Mouse (Mus musculus) small intestine, adult 2 months (tissue): ENCODE measurements around the gene Plxnc1. TPM values are rescaled to one million over a fixed set of nuclear protein-coding genes. Genes with fewer than 3 reads are reported as not detected.

ENCODE experiments used
- H3K27ac ChIP-seq: fragments of 200-500 bp; 2 replicates; pipeline ENCODE4 v1.5.1; 2012; ENCODE audit warnings: low read depth, low read length, control low read depth, inconsistent platforms; ENCODE audit not compliant: insufficient read depth
- H3K27me3 ChIP-seq: fragments of 200-500 bp; 2 replicates; pipeline ENCODE4 v1.6.1; 2012; ENCODE audit warnings: mild to moderate bottlenecking, moderate library complexity, low read length, inconsistent platforms; ENCODE audit not compliant: control insufficient read depth, insufficient read depth
- H3K36me3 ChIP-seq: fragments of 200-500 bp; 2 replicates; pipeline ENCODE4 v1.6.1; 2012; ENCODE audit warnings: mild to moderate bottlenecking, low read length, control low read depth, inconsistent platforms; ENCODE audit not compliant: control insufficient read depth, insufficient read depth
- H3K4me1 ChIP-seq: fragments of 200-500 bp; 2 replicates; pipeline ENCODE4 v1.6.1; 2012; ENCODE audit warnings: low read length, inconsistent platforms, mixed read lengths; ENCODE audit not compliant: control insufficient read depth, insufficient read depth, insufficient read length
- H3K4me3 ChIP-seq: fragments of 200-500 bp; 2 replicates; pipeline ENCODE4 v1.5.1; 2012; ENCODE audit warnings: low read depth, mild to moderate bottlenecking, control low read depth, inconsistent platforms, low read length, moderate library complexity
- CTCF ChIP-seq: fragments of 200-500 bp; IDR thresholded peaks from 2 replicates; pipeline ENCODE4 v1.5.1; 2012; ENCODE audit warnings: low read depth, mild to moderate bottlenecking, control low read depth, inconsistent platforms, low read length, moderate library complexity, mixed read lengths; ENCODE audit not compliant: insufficient replicate concordance, insufficient read length; ENCODE audit errors: extremely low read depth
- POLR2A ChIP-seq: fragments of 200-500 bp; IDR thresholded peaks from 2 replicates; pipeline ENCODE4 v1.6.1; 2012; ENCODE audit warnings: low read depth, mild to moderate bottlenecking, control low read depth, inconsistent platforms, low read length, moderate library complexity
- WGBS: fragments of 180-500 bp; shearing (Covaris S2); methylation state at CpG from one replicate; pipeline ENCODE4 v1.1.7; 2018; 5-methylcytosine and 5-hydroxymethylcytosine counted together
- polyA plus RNA-seq: library from polyadenylated mRNA; depleted of rRNA; stranded (reverse); fragments of >200 nt; gene quantifications from 2 replicates; pipeline ENCODE4 v1.2.3, GENCODE M21; 2012

Plxnc1 gene
- polyA plus RNA-seq, 1 experiment, result 0.82 TPM

GRCm38 (mm10) chr10:94789205-94789604 lies 155.4 kb downstream of the Plxnc1 start:
- TF ChIP-seq POLR2A (no peak), CTCF (no peak)
- Histone ChIP-seq H3K36me3 (peaks cover 14% of the 10 kb centered on the region), H3K4me1 (no peaks in the 10 kb centered on the region), H3K4me3 (no peak overlapping the region), H3K27me3 (no peaks in the 10 kb centered on the region), H3K27ac (no peak overlapping the region)
- WGBS, result 69% methylated on average over 3 of the region's 3 CpGs

- 94% methylated on average over 3 of the region's 3 CpGs for WGBS
- no peaks in the 10 kb centered on the region for H3K4me1 ChIP-seq
- no peaks in the 10 kb centered on the region for H3K27me3 ChIP-seq
- no peak overlapping the region for H3K27ac ChIP-seq
- no peak overlapping the region for H3K4me3 ChIP-seq
- H3K36me3 ChIP-seq, result peaks cover 5% of the 10 kb centered on the region; the same call in 1 of the 2 replicates
- TF ChIP-seq CTCF (no peak), POLR2A (no peak)
Measured at GRCm38 (mm10) chr10:94780618-94781262, 163.9 kb downstream of the Plxnc1 start.

DNA sequence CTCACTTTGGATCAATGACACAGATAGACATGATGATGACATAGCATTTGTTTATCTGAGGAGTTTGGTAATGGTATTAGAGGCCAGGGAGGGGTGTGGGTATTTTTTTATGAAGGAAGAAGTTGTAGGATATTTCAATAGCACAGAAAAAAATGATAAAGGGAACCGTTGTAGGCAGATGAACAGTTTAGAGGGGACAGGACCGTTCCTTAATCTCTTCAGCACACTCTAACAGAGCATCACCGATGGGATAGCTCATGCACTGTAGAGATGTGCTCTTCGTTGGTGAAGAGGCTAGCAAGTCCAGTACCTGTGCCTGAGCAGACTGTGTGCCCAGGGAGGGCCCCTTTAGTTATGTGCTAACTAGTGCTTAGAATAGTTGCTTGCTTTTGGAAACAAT lies 165.3 kb downstream of the Plxnc1 start:
- Histone ChIP-seq H3K36me3 (peaks cover 5% of the 10 kb centered on the region; the same call in 1 of the 2 replicates), H3K27ac (no peak overlapping the region), H3K4me1 (no peaks in the 10 kb centered on the region), H3K4me3 (no peak overlapping the region), H3K27me3 (no peaks in the 10 kb centered on the region)
- TF ChIP-seq POLR2A (no peak), CTCF (no peak)
- WGBS, result 89% methylated on average over 4 of the region's 4 CpGs

DNA sequence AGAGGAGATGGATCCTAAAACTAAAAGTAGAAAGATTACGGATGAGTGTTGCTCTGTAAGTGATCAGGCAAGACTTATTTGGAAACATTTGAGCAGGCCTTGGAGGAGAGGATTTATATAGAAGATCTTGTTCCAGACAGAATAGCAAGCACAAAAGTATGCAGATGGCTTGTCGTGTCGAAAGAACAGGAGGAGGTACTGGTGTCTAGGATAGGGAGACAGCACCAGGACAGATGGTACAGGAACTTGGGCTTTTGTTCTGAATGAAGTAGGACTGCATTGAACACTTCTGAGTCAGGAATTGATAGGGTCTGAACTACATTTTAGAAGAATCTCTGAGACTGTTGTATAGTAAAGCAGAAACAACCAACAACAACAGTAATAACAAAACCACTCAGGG lies 167.1 kb downstream of the Plxnc1 start:
- Histone ChIP-seq H3K27ac (no peak overlapping the region), H3K36me3 (peaks cover 5% of the 10 kb centered on the region; the same call in 1 of the 2 replicates), H3K4me3 (no peak overlapping the region), H3K27me3 (no peaks in the 10 kb centered on the region), H3K4me1 (no peaks in the 10 kb centered on the region)
- WGBS, result 92% methylated on average over 3 of the region's 3 CpGs
- no peak for TF ChIP-seq CTCF
- TF ChIP-seq POLR2A, result no peak

- Histone ChIP-seq H3K4me3 (no peak overlapping the region), H3K4me1 (no peaks in the 10 kb centered on the region), H3K27me3 (no peaks in the 10 kb centered on the region), H3K27ac (no peak overlapping the region), H3K36me3 (0 out of 2 replicates have a peak, but pooled peaks cover 4% of the 10 kb centered on the region)
- TF ChIP-seq CTCF, result no peak
- 20% methylated on average over 3 of the region's 3 CpGs for WGBS
Measured at GRCm38 (mm10) chr10:94771496-94771895, 173.1 kb downstream of the Plxnc1 start.

GRCm38 (mm10) chr10:94747011-94747410 lies 197.6 kb downstream of the Plxnc1 start:
- no peak overlapping the region for H3K27ac ChIP-seq
- H3K4me3 ChIP-seq, result no peak overlapping the region
- H3K4me1 ChIP-seq, result no peaks in the 10 kb centered on the region
- TF ChIP-seq CTCF (no peak), POLR2A (no peak)
- 92% methylated on average over 2 of the region's 2 CpGs for WGBS
- no peaks in the 10 kb centered on the region for H3K27me3 ChIP-seq
- H3K36me3 ChIP-seq, result peaks cover 7% of the 10 kb centered on the region; the same call in 1 of the 2 replicates

GRCm38 (mm10) chr10:94741459-94741858 lies 203.2 kb downstream of the Plxnc1 start:
- H3K36me3 ChIP-seq, result no peaks in the 10 kb centered on the region; the same call in 1 of the 2 replicates
- TF ChIP-seq POLR2A (no peak), CTCF (no peak)
- WGBS, result 83% methylated on average over 3 of the region's 3 CpGs
- no peak overlapping the region for H3K27ac ChIP-seq
- H3K4me3 ChIP-seq, result no peak overlapping the region
- H3K4me1 ChIP-seq, result no peaks in the 10 kb centered on the region
- H3K27me3 ChIP-seq, result no peaks in the 10 kb centered on the region
